Mouse (Mus musculus) lung, embryonic 15.5 days (tissue): ENCODE measurements around the gene Zfpm1. TPM values are rescaled to one million over a fixed set of nuclear protein-coding genes. Genes with fewer than 3 reads are reported as not detected.
A peak's percentile ranks its signal among the peaks of the same experiment; 100 is the strongest.

ENCODE experiments used
- ATAC-seq: fragments of 200-750 bp; cut with Nextera tagmentation; 2 replicates; pipeline ENCODE4 v1.8.0; 2017; ENCODE audit warnings: moderate number of reproducible peaks, borderline replicate concordance; ENCODE audit not compliant: low FRiP score, low TSS enrichment; ENCODE audit errors: extremely low read depth
- H3K27ac ChIP-seq: fragments of 300-500 bp; sonication (generic); 2 replicates; pipeline ENCODE4 v1.5.1; 2015; ENCODE audit warnings: moderate library complexity, mild to moderate bottlenecking, inconsistent platforms
- H3K27me3 ChIP-seq: fragments of 300-500 bp; sonication (generic); 2 replicates; pipeline ENCODE4 v1.6.1; 2015; ENCODE audit warnings: inconsistent platforms
- H3K36me3 ChIP-seq: fragments of 300-500 bp; sonication (generic); 2 replicates; pipeline ENCODE4 v1.6.1; 2015; ENCODE audit warnings: inconsistent platforms
- H3K4me1 ChIP-seq: fragments of 300-500 bp; sonication (generic); 2 replicates; pipeline ENCODE4 v1.6.1; 2015; ENCODE audit warnings: inconsistent platforms
- H3K4me2 ChIP-seq: fragments of 300-500 bp; sonication (generic); 2 replicates; pipeline ENCODE4 v1.6.1; 2015; ENCODE audit warnings: inconsistent platforms, mild to moderate bottlenecking, moderate library complexity
- H3K4me3 ChIP-seq: fragments of 300-500 bp; sonication (generic); 2 replicates; pipeline ENCODE4 v1.5.1; 2015; ENCODE audit warnings: mild to moderate bottlenecking, inconsistent platforms
- H3K9ac ChIP-seq: fragments of 300-500 bp; sonication (generic); 2 replicates; pipeline ENCODE4 v1.6.1; 2015; ENCODE audit warnings: inconsistent platforms
- H3K9me3 ChIP-seq: fragments of 300-500 bp; sonication (generic); 2 replicates; pipeline ENCODE4 v1.6.1; 2016; ENCODE audit warnings: inconsistent platforms
- WGBS: fragments of 180-500 bp; shearing (Covaris S2); methylation state at CpG from one replicate; pipeline ENCODE4 v1.1.7; 2015; 5-methylcytosine and 5-hydroxymethylcytosine counted together
- polyA plus RNA-seq: library from polyadenylated mRNA; unstranded; fragments of >200 nt; fragmentation: Nextera tagmentation; extraction: Ambion mirVana; gene quantifications from 2 replicates; pipeline ENCODE4 v1.2.1, GENCODE M21; 2015

Zfpm1 gene
- polyA plus RNA-seq, 1 experiment from 2014 or later: 1.3 TPM

DNA sequence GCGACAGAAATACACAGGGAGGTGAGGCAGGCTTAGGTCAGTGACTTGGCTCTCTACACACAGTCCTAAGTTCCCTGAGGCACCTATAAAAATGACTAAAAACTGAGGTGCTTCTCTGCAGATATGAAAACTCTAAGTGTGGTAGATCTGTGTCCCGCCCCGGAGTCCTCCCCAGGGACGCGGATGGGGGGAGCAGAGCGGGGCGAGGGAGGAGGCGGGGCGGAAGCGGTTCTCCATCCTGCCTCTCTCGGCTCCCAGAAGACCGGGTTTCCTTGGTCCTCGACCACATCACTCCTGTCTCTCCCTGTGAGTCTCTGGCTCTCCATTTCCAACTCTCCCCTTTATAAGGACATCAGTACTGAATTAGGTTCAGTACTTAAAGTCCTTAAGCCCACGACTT lies 61.8 kb downstream of the Zfpm1 start:
- no peaks in the 10 kb centered on the region for H3K36me3 ChIP-seq
- H3K9me3 ChIP-seq: no peaks in the 10 kb centered on the region
- under 1% methylated on average over 14 of the region's 14 CpGs for WGBS
- peak overlapping the region; percentile 53 for H3K4me2 ChIP-seq
- no peak for ATAC-seq
- peaks cover 24% of the 10 kb centered on the region for H3K4me1 ChIP-seq
- H3K4me3 ChIP-seq: peak overlapping the region; percentile 18
- peaks cover 26% of the 10 kb centered on the region for H3K27me3 ChIP-seq
- peak overlapping the region; percentile 8; the same call in 1 of the 2 replicates for H3K9ac ChIP-seq
- H3K27ac ChIP-seq: 0 out of 2 replicates have a peak overlapping the region, but pooled peaks have one; percentile 29

DNA sequence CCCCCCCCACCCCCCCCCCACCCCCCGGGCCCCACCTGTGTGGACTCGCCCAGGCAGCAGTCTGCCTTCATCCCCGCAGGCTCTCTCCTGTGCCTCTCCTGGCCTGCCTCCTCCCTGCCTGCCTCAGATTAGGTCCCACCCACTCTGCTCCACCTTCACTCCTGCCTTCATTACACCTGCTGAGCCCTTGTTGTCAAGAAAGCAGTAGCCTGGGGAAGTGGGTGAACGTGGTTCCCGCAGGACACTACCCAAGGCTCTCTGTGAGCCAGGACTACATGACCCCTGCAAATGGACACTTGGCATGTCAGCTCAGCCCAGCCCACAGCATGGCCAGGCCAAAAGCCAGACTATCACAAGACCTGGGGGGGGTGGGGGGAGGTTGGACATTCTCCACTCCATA lies 62.3 kb downstream of the Zfpm1 start:
- no peak overlapping the region for H3K4me3 ChIP-seq
- H3K9me3 ChIP-seq: no peaks in the 10 kb centered on the region
- no peaks in the 10 kb centered on the region for H3K36me3 ChIP-seq
- H3K4me1 ChIP-seq: peaks cover 24% of the 10 kb centered on the region
- H3K9ac ChIP-seq: no peak overlapping the region
- peak overlapping the region; percentile 15; the same call in 1 of the 2 replicates for H3K27ac ChIP-seq
- 2% methylated on average over 2 of the region's 5 CpGs for WGBS
- peak; percentile 77; the same call in 1 of the 2 replicates for ATAC-seq
- peaks cover 30% of the 10 kb centered on the region for H3K27me3 ChIP-seq
- H3K4me2 ChIP-seq: peak overlapping the region; percentile 53

DNA sequence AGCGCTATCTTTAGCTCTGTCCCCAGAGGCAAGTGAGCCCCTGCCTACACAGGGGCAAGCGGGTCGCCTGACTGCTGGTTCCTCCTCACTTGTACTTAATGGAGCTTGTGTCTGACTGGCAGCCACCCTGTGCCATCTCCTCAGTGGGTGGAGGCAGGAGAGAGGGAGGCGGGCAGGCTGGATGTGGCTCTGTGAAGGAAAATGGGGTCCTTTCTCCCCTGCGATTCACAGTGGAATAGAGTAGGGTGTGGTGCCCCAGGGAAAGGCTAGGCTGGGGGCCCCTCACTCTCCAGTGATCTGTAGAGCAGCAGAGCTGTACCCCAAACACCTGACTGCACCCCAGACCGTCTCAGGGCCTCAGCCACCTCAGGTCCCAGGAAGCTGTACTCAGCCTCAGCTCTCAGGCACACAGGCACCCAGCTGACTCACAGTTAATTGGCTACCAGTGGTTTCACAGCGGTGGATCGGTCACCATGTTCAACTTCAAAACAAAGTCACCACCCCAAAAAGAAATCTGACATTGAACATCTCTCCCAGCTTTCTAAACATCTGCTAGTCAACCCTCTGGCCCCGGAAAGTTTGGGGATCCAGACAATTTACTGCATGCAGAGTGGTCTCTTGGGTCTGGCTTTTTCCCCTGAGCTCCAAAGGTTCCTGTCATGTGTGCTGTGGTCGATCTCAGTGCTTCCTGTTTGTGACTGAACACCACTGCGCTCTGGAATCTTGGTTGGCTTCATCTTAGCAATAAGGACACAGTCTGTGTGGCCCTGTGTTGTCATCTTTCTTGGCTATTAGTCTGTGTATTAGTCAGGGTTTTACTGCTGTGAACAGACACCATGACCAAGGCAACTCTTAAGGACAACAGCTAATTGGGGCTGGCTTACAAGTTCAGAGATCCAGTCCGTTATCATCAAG lies 63.5 kb downstream of the Zfpm1 start:
- H3K9ac ChIP-seq: no peak overlapping the region
- no peaks in the 10 kb centered on the region for H3K36me3 ChIP-seq
- ATAC-seq: no peak
- H3K27me3 ChIP-seq: peaks cover 41% of the 10 kb centered on the region
- H3K4me2 ChIP-seq: no peak overlapping the region
- 55% methylated on average over 12 of the region's 12 CpGs for WGBS
- peaks cover 24% of the 10 kb centered on the region for H3K4me1 ChIP-seq
- no peak overlapping the region for H3K27ac ChIP-seq
- no peak overlapping the region for H3K4me3 ChIP-seq
- H3K9me3 ChIP-seq: no peaks in the 10 kb centered on the region

DNA sequence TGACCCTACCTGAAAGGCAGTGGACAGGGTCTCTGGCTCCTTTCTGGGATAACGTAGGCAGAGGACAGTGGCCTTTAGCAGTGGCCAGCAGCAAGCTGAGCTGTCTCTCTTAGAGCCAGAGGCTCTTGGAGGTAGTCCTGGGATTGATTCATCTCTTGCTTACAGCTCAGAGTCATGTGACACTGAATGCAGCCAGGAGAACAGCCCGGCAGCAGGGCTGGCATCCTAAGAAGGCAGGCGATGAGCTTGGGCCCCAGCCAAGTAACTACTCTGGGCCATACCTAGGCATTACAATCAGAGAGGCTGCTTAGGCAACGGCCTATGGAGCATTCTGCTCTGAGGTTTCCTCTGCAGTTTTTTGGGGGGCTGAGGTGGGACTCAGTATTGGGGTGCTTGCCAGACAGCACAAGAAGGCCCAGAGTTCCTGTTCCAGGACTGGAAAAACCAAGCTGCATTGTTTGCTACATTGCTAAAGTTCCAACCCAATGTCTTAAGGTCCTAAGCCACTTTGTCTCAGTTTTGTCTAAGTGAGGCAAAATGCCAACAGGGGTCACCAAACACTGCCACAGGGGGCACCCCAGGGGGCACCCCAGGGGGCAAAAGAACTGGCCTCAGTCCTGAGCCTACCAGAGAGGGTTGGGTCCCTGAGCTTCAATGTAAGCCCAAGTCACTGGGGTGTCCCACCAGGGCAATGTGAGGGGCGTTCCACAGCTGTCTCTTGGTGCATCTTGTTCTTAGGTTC lies 66.0 kb downstream of the Zfpm1 start:
- no peak overlapping the region for H3K27ac ChIP-seq
- peaks cover 18% of the 10 kb centered on the region for H3K4me1 ChIP-seq
- no peak for ATAC-seq
- WGBS: 59% methylated on average over 5 of the region's 5 CpGs
- no peaks in the 10 kb centered on the region for H3K9me3 ChIP-seq
- no peak overlapping the region for H3K4me3 ChIP-seq
- H3K9ac ChIP-seq: no peak overlapping the region
- H3K27me3 ChIP-seq: peaks cover 50% of the 10 kb centered on the region
- H3K4me2 ChIP-seq: no peak overlapping the region
- no peaks in the 10 kb centered on the region for H3K36me3 ChIP-seq

DNA sequence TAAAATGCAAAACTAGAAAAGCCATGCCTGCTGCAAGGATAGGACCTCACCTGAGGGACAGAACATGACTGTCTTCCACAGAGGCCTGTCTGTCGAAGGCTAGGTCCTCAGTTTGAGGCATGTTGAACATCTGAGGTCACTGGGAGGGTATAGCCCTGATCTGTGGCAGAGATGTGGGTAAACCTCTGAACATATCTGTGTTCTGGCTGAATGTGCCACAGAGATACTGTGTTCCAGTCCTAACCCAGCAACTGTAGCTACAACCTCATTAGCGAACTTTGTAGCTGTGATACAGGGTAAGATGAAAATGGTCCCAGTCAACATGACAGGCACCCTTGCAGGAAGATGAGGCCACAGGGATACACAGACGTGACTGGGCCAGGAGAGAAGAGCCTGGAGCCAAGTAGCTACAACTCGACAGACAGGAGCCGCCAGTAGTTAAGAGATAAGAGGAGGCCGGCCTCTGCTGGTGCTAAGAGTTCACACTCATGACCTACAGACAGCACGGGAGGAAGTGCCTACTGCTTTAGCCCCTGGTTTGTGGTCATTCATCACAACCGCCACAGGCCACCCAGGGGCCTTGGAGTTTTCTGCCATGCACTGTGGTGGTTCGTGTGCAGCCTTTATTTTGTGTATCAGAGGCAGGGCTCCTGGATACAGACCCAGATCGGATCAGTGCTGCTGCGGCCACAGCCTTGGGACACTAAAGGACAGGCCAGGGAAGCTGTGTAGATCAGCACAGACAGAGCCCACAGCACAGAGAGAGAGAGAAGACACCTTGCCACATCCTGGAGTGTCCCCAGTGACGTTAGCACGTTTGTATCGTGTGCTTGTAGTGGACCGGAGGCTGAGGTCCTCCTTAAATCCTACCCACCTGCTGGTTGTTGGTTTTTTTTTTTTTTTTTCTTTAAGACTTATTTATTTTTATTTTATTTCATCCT lies 67.7 kb downstream of the Zfpm1 start:
- H3K27ac ChIP-seq: no peak overlapping the region
- WGBS: 18% methylated on average over 15 of the region's 15 CpGs
- H3K4me3 ChIP-seq: no peak overlapping the region
- H3K4me1 ChIP-seq: peaks cover 3% of the 10 kb centered on the region; the same call in 1 of the 2 replicates
- H3K36me3 ChIP-seq: no peaks in the 10 kb centered on the region
- H3K4me2 ChIP-seq: no peak overlapping the region
- no peak overlapping the region for H3K9ac ChIP-seq
- no peaks in the 10 kb centered on the region for H3K9me3 ChIP-seq
- H3K27me3 ChIP-seq: peaks cover 40% of the 10 kb centered on the region
- no peak for ATAC-seq

DNA sequence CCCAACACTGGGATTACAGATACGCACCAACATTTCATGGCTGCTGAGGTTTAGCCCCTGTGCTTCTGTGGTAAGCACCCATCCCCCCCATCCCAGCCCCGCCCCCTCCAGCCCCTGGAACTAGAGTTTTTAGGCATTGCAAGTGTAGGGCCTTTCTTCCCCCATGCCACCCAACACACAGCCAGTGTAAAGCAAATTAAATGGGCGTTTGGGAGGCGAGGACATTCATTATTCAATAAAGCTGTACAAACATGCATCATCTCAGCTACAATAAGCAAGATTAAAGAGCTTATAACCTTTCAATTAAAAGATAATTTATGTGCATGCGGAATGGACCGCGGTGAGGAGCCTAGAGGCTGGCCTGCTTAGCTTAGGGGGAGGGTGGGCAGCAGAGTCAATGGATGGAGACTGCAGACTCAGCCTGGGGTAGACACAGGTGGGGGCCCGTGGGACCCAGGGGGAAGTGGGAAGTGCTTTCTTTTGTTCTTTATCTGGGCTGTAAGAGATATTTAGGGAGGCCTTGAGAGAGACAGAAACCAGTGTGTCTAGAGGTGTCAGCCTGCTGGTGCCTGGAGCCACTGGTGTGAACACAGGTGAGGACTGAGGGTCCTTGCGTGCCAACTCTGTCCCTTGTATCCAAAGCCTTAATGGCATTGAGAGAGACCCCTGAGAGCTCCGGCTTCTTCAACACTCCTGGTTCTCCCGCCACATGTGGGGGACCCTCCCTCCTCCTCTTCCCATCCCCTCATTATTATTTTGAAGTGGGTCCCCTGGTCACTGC lies 68.6 kb downstream of the Zfpm1 start:
- ATAC-seq: no peak
- no peak overlapping the region for H3K9ac ChIP-seq
- WGBS: 35% methylated on average over 11 of the region's 11 CpGs

DNA sequence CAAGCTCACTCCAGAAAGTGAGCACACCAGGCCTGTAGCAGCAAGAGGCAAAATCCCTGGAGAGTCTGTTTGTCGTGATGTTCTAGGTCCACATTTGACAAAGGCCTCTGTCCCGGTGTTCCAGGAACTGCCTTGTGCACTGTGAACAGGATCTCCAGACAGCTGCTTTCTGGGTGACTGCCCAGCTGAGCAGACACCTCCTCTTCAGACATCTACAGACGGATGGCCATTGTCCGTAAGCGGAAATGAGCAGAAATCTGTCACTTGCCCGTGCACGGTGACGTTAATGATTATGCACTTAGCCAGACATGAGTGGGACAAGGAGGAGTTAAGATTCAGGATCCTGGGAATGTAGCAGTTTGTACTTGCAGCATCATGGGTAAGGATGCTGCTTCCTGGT lies 72.2 kb downstream of the Zfpm1 start:
- Histone ChIP-seq H3K9ac (no peak overlapping the region), H3K4me3 (no peak overlapping the region), H3K4me2 (no peak overlapping the region), H3K36me3 (no peaks in the 10 kb centered on the region), H3K4me1 (0 out of 2 replicates have a peak, but pooled peaks cover 9% of the 10 kb centered on the region), H3K27me3 (peaks cover 31% of the 10 kb centered on the region; the same call in 1 of the 2 replicates), H3K27ac (no peak overlapping the region), H3K9me3 (no peaks in the 10 kb centered on the region)
- WGBS: 69% methylated on average over 8 of the region's 8 CpGs
- ATAC-seq: no peak

More for the DNA sequence above, 68.6 kb downstream of the Zfpm1 start:
- H3K4me2 ChIP-seq: no peak overlapping the region
- H3K27me3 ChIP-seq: peaks cover 36% of the 10 kb centered on the region; the same call in 1 of the 2 replicates
- H3K27ac ChIP-seq: no peak overlapping the region
- no peaks in the 10 kb centered on the region for H3K4me1 ChIP-seq
- no peaks in the 10 kb centered on the region for H3K9me3 ChIP-seq
- H3K4me3 ChIP-seq: no peak overlapping the region
- H3K36me3 ChIP-seq: no peaks in the 10 kb centered on the region

DNA sequence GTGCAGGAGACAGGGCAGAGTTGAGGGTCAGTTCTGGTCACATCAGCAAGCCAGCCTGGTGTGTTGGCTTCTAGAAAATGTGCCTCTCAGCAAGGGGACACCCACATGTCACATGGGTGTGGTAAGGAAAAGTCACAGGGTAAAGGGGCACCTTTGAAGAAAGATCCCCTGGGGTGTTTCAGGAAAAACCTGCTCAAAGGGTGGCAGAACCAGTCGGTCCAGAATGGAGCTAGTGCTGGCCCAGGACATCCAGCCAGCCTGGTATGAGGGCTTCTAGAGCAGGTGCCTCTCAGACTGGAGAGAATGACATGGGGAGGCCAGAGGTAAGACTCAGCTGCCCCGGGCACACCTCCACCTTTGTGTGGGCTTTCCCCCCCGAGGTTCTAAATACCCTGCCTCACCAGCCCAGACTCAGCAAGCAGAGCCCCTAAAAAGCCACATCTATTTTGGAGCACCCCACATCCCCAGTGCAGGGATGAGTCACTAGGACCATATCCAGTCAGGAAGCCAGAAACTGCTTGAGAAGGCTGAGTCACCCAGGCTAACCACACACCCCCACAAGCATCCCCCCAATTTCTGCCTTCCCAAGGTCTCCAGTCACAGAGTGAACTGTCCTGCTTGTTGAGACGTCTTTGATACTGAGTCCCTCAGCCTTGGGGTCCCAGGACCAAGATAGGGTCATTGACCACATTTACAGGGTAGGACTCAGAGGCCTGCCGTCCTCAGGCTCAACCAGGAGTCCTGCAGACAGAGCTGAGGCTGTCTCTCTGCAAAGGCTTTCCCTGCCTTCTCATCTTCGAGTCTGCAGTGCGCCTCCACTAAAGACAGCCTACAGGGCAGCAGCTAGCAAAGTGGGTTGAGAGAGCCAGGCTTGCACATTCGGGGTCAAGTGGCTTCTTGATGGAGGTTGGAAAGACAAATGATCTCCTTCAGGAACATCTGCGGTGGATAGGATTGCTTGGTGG lies 74.0 kb downstream of the Zfpm1 start:
- Histone ChIP-seq H3K4me1 (0 out of 2 replicates have a peak, but pooled peaks cover 9% of the 10 kb centered on the region), H3K36me3 (no peaks in the 10 kb centered on the region), H3K4me3 (no peak overlapping the region), H3K9ac (no peak overlapping the region), H3K9me3 (no peaks in the 10 kb centered on the region), H3K27me3 (peaks cover 15% of the 10 kb centered on the region; the same call in 1 of the 2 replicates), H3K4me2 (no peak overlapping the region), H3K27ac (no peak overlapping the region)
- 0 out of 2 replicates have a peak, but pooled peaks have one; percentile 50 for ATAC-seq
- 53% methylated on average over 9 of the region's 9 CpGs for WGBS

DNA sequence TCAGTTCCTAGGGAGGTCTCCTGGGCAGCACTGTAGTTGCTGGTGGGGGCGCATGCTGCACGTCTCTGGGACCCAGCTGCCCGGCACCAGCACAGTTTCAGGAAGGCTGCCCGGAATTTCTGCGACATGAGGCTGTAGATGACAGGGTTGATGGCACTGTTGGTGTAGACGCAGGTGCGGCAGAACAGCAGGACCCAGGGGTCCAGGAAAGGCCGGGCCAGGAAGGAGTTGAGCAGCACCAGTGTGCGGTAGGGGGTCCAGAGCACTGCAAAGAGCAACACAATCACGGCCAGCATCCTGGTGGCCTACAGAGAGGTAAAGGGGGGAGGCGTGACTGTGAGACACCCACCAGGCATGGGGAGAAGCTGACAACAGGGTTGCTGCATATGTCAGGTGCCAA lies 75.3 kb downstream of the Zfpm1 start:
- Histone ChIP-seq H3K27ac (no peak overlapping the region), H3K9ac (no peak overlapping the region), H3K4me1 (0 out of 2 replicates have a peak, but pooled peaks cover 9% of the 10 kb centered on the region), H3K36me3 (no peaks in the 10 kb centered on the region), H3K4me3 (no peak overlapping the region), H3K4me2 (no peak overlapping the region), H3K27me3 (peaks cover 5% of the 10 kb centered on the region; the same call in 1 of the 2 replicates), H3K9me3 (no peaks in the 10 kb centered on the region)
- ATAC-seq: no peak
- 46% methylated on average over 11 of the region's 11 CpGs for WGBS

DNA sequence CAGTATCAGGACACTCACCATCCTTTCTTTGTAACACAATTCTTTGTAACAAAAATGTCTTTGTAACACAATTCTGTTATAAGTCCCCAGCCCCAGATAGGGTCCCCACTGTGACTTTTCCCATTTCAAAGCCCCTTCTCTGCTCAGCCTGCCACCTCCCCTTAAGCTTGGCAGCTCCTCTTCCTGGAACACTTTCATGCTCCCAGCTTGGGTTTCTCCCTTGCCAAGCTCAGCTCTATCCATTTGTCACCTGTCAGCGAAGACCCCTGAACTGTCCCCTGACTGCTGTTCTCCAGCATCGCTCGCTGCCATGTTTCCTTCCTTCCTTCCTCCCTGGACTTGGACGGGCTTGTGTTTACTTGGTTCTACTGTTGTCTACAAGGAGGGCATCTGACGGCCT lies 75.7 kb downstream of the Zfpm1 start:
- ATAC-seq: no peak
- 54% methylated on average over 5 of the region's 5 CpGs for WGBS

More for the DNA sequence above, 75.7 kb downstream of the Zfpm1 start:
- Histone ChIP-seq H3K9me3 (no peaks in the 10 kb centered on the region), H3K27me3 (peaks cover 5% of the 10 kb centered on the region; the same call in 1 of the 2 replicates), H3K36me3 (no peaks in the 10 kb centered on the region), H3K4me3 (no peak overlapping the region), H3K27ac (no peak overlapping the region), H3K9ac (no peak overlapping the region), H3K4me2 (no peak overlapping the region), H3K4me1 (0 out of 2 replicates have a peak, but pooled peaks cover 9% of the 10 kb centered on the region)
